Mouse (Mus musculus) heart, embryonic 14.5 days (tissue): ENCODE measurements around the gene Kpnb1. TPM values are rescaled to one million over a fixed set of nuclear protein-coding genes. Genes with fewer than 3 reads are reported as not detected.
A peak's percentile ranks its signal among the peaks of the same experiment; 100 is the strongest.

Experiments
- ATAC-seq: fragments of 200-750 bp; cut with Nextera tagmentation; 2 replicates; pipeline ENCODE4 v1.8.0; 2017; ENCODE audit warnings: low read depth, moderate TSS enrichment; ENCODE audit not compliant: insufficient number of reproducible peaks, insufficient read depth, low FRiP score
- H3K27ac ChIP-seq, 2 experiments: fragments of 200-500 bp in 1 of 2; fragments of 300-500 bp in 1 of 2; sonication (generic) in 1 of 2; replicated peaks in 1 of 2; 2 replicates each; pipeline ENCODE4 v1.5.1; 2012 to 2014; ENCODE audit warnings: low read depth in 2 of 2, low read length in 2 of 2, control low read depth in 1 of 2, mild to moderate bottlenecking in 1 of 2, mixed read lengths in 1 of 2; ENCODE audit not compliant: control insufficient read depth in 1 of 2, insufficient read depth in 1 of 2
- H3K27me3 ChIP-seq: fragments of 300-500 bp; sonication (generic); 2 replicates; pipeline ENCODE4 v1.6.1; 2014; ENCODE audit warnings: mild to moderate bottlenecking, low read length, control low read depth; ENCODE audit not compliant: control insufficient read depth, insufficient read depth
- H3K36me3 ChIP-seq: fragments of 300-500 bp; sonication (generic); 2 replicates; pipeline ENCODE4 v1.6.1; 2014; ENCODE audit warnings: mild to moderate bottlenecking, control low read depth, low read length, mixed read lengths; ENCODE audit not compliant: control insufficient read depth, insufficient read depth
- H3K4me1 ChIP-seq, 2 experiments: fragments of 200-500 bp in 1 of 2; fragments of 300-500 bp in 1 of 2; sonication (generic) in 1 of 2; 2 replicates each; pipeline ENCODE4 v1.6.1; 2012 to 2014; ENCODE audit warnings: low read length in 2 of 2, control low read depth in 1 of 2, mixed read lengths in 1 of 2; ENCODE audit not compliant: control insufficient read depth in 2 of 2, insufficient read depth in 2 of 2
- H3K4me2 ChIP-seq: fragments of 300-500 bp; sonication (generic); 2 replicates; pipeline ENCODE4 v1.6.1; 2014; ENCODE audit warnings: mild to moderate bottlenecking, low read length
- H3K4me3 ChIP-seq, 2 experiments: fragments of 200-500 bp in 1 of 2; fragments of 300-500 bp in 1 of 2; sonication (generic) in 1 of 2; 2 replicates each; pipeline ENCODE4 v1.5.1; 2012 to 2014; ENCODE audit warnings: low read length in 2 of 2, mild to moderate bottlenecking in 2 of 2, control low read depth in 1 of 2, low read depth in 1 of 2, moderate library complexity in 1 of 2; ENCODE audit not compliant: control insufficient read depth in 1 of 2, insufficient read depth in 1 of 2
- H3K9ac ChIP-seq: fragments of 300-500 bp; sonication (generic); 2 replicates; pipeline ENCODE4 v1.6.1; 2014; ENCODE audit warnings: mild to moderate bottlenecking, low read length
- H3K9me3 ChIP-seq: fragments of 300-500 bp; sonication (generic); 2 replicates; pipeline ENCODE4 v1.6.1; 2016; ENCODE audit warnings: low read length, control low read depth; ENCODE audit not compliant: control insufficient read depth
- WGBS: fragments of 180-500 bp; shearing (Covaris S2); extraction: QIAGEN DNeasy Blood & Tissue Kit; methylation state at CpG from one replicate; pipeline ENCODE4 v1.1.7; 2014; 5-methylcytosine and 5-hydroxymethylcytosine counted together
- polyA plus RNA-seq: library from polyadenylated mRNA; unstranded; fragments of >200 nt; fragmentation: Nextera tagmentation; extraction: Ambion mirVana; gene quantifications from 2 replicates; pipeline ENCODE4 v1.2.1, GENCODE M21; 2014

The Kpnb1 gene
- polyA plus RNA-seq, 1 experiment from 2014 or later = 38.8 TPM

DNA sequence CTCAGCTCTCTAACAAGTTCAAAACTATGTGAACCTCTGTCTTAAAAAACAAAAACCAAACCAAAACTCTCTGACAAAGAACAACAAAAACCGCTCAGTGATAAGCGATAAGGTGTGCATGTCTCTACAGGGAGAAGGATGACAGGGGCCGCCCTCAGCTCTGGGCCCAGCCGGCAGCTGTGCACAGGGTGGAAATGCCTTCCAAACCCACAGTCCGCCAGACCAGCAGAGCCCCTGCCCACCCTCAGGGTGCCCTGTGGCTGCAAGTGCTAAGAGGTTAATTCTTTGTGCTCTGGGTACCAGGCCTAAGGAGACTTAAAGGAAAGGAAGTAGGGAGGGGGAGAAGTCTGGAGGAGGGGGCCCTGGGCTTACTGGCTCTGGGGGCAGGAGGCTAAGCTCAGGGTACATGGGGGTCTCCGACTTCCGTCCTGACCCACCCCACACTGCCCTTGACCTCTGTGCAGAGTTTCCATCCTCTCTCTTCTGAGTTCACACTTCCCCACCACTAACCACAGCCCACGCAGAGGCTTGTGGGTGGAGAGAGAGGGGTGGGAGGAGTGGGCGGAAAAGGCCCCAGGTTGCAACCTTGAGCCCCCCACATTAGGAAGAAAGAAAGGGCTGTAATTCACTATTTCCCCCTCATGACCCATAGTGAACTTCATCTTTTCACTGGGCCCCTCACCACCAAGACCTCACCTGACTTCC is 44.3 kb downstream of the Kpnb1 start:
- no peak for ATAC-seq
- no peak overlapping the region for H3K9ac ChIP-seq
- no peaks in the 10 kb centered on the region for H3K9me3 ChIP-seq
- 77% methylated on average over 9 of the region's 9 CpGs for WGBS
- H3K4me2 ChIP-seq = no peak overlapping the region
- no peak overlapping the region for H3K27ac ChIP-seq
- H3K4me3 ChIP-seq = no peak overlapping the region
- H3K4me1 ChIP-seq = peaks cover 10 to 18% of the 10 kb centered on the region in 2 experiments; a peak in 3 of 4 replicates
- peaks cover 43% of the 10 kb centered on the region for H3K36me3 ChIP-seq
- peaks cover 19% of the 10 kb centered on the region for H3K27me3 ChIP-seq

DNA sequence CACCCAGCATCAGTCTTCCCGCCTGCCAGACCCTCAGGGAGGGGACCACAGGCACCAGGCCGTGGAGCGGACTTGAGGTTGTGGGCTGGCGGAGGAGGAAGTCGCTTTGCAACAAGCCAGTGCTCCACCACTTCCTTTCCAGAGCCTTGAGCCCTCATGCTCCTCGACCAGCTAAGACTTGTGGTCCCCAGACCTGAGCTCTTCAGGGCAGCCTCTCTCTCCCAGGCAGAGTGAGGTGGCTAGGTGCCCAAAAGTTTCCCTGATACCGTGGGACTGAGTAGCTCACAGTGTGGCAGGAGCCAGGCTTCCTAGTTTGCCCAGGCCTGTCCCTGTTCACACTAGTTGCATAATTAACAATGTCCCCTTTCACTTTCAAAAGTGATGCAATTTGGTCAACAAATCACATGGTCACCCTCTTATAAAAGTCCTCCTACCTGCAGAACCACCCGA is 45.5 kb downstream of the Kpnb1 start:
- peaks cover 7 to 17% of the 10 kb centered on the region in 2 experiments; a peak in 3 of 4 replicates for H3K4me1 ChIP-seq
- H3K27me3 ChIP-seq = peaks cover 30% of the 10 kb centered on the region
- H3K36me3 ChIP-seq = peaks cover 42% of the 10 kb centered on the region
- H3K4me3 ChIP-seq = no peak overlapping the region
- H3K4me2 ChIP-seq = no peak overlapping the region
- no peak for ATAC-seq
- 66% methylated on average over 8 of the region's 8 CpGs for WGBS
- no peak overlapping the region for H3K9ac ChIP-seq
- H3K9me3 ChIP-seq = no peaks in the 10 kb centered on the region
- no peak overlapping the region for H3K27ac ChIP-seq

DNA sequence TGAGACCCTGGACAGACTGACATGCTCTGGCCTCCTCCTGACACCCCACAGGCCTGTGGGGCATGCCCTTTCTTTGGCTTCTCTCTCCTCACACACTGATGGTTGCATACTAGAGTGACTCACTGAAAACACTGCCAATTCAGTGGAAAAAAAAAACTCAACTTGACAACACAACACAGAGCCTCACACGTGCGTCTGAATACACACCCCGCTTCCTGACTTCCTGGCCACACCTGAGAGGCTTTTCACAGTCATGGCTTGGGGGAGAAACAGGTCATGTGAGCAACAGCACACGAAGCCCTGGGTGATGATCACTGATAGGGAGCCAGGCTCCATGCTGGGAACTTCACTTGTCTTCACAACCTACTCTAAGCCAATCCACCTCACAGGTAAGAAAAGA is 46.9 kb downstream of the Kpnb1 start:
- Histone ChIP-seq H3K27me3 (peaks cover 34% of the 10 kb centered on the region), H3K9me3 (no peaks in the 10 kb centered on the region), H3K4me3 (no peak overlapping the region), H3K4me2 (no peak overlapping the region), H3K27ac (no peak overlapping the region), H3K4me1 (peaks cover 7 to 12% of the 10 kb centered on the region in 2 experiments; a peak in 3 of 4 replicates), H3K9ac (no peak overlapping the region), H3K36me3 (peaks cover 46% of the 10 kb centered on the region)
- 75% methylated on average over 4 of the region's 4 CpGs for WGBS
- ATAC-seq = no peak

DNA sequence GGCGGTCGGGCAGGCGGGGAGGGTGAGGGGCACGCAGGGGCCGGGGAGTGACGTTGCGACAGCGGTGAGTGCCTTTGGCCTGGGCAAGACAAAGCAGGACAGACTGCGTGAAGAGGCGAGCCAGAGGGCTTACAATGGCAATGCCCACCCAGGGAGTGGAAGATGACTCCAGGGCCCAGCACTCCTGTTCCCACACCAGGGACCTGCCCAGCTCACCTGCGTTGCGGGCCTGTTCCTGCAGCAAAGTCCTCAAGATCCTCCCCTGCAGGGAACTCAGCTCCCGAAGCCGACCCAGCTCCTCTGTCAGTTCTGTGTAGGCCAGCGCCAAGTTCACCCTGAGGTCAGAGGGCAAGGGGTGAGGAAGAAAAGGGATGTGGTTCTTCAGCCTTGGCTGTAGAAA is 48.4 kb downstream of the Kpnb1 start:
- Histone ChIP-seq H3K27ac (no peak overlapping the region), H3K4me1 (peaks cover 7 to 12% of the 10 kb centered on the region in 2 experiments; a peak in 3 of 4 replicates), H3K9me3 (no peaks in the 10 kb centered on the region), H3K36me3 (peaks cover 32% of the 10 kb centered on the region), H3K27me3 (peaks cover 37% of the 10 kb centered on the region), H3K9ac (peak overlapping the region; percentile 65), H3K4me3 (peak overlapping the region; percentile 34 to 45), H3K4me2 (peak overlapping the region; percentile 81)
- 24% methylated on average over 15 of the region's 15 CpGs for WGBS
- ATAC-seq = no peak

DNA sequence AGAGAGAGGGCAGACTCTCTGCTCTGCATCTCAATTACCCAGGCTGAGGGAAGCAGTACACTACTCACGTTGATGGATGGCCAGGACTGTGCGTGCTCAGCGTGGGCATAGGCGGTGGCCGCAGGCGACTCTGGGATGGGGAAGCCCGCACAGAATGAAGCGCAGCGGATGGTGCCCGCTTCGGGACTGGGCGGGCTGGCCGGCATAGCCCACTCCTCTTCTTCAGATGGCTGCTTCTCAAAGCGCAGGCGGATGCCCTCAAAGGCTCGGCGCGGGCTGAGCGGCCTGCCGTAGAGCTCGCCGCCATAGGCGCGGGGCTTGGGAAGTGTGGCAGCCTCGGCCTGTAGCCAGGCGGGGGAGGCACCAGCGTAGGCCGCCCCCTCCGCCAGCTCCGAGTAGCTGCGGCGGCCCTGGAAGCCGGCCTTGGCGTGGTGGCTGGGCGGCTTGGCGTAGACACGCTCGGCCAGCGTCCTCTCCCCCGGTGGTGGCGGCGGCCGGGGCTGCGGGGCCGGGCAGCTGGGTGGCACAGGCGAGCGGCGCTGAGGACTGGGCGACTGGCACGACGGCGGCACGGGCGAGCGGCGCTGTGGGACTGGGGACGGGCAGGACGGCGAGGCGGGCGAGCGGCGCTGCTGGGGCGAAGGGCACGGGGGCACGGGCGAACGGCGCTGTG is 49.0 kb downstream of the Kpnb1 start:
- H3K9me3 ChIP-seq = no peaks in the 10 kb centered on the region
- peaks cover 37% of the 10 kb centered on the region for H3K27me3 ChIP-seq
- H3K4me1 ChIP-seq = peaks cover 7 to 12% of the 10 kb centered on the region in 2 experiments; a peak in 3 of 4 replicates
- no peak overlapping the region for H3K27ac ChIP-seq
- peak overlapping the region; percentile 65 for H3K9ac ChIP-seq
- peak overlapping the region; percentile 34 to 45 for H3K4me3 ChIP-seq
- H3K36me3 ChIP-seq = peaks cover 29% of the 10 kb centered on the region
- 0 out of 2 replicates have a peak, but pooled peaks have one; percentile 12 for ATAC-seq
- 12% methylated on average over 57 of the region's 69 CpGs for WGBS
- H3K4me2 ChIP-seq = peak overlapping the region; percentile 81

- 62% methylated on average over 5 of the region's 5 CpGs for WGBS
- H3K9me3 ChIP-seq = no peaks in the 10 kb centered on the region
- H3K36me3 ChIP-seq = peaks cover 16% of the 10 kb centered on the region
- no peak overlapping the region for H3K4me3 ChIP-seq
- H3K27ac ChIP-seq = no peak overlapping the region
- H3K9ac ChIP-seq = no peak overlapping the region
- peaks cover 0 to 3% of the 10 kb centered on the region in 2 experiments; a peak in 2 of 4 replicates for H3K4me1 ChIP-seq
- H3K27me3 ChIP-seq = peaks cover 39% of the 10 kb centered on the region
- H3K4me2 ChIP-seq = no peak overlapping the region
- no peak for ATAC-seq
Measured at GRCm38 (mm10) chr11:97133270-97133669, 54.4 kb downstream of the Kpnb1 start.

- Histone ChIP-seq H3K9me3 (no peaks in the 10 kb centered on the region), H3K9ac (no peak overlapping the region), H3K36me3 (0 out of 2 replicates have a peak, but pooled peaks cover 12% of the 10 kb centered on the region), H3K4me1 (no peaks in the 10 kb centered on the region), H3K4me3 (no peak overlapping the region), H3K4me2 (no peak overlapping the region), H3K27ac (no peak overlapping the region), H3K27me3 (peaks cover 34% of the 10 kb centered on the region)
- ATAC-seq = no peak
- 15% methylated on average over 6 of the region's 6 CpGs for WGBS
Measured at GRCm38 (mm10) chr11:97132185-97132584, 55.5 kb downstream of the Kpnb1 start.
